Mouse (Mus musculus) E14TG2a.4 (cell line): ENCODE measurements around the gene Hipk3.

Experiments
- H3K27me3 ChIP-seq: 2 replicates; pipeline ENCODE4 v1.6.1; 2014; ENCODE audit warnings: low read length, control low read depth; ENCODE audit not compliant: insufficient read depth
- H3K36me3 ChIP-seq: 2 replicates; pipeline ENCODE4 v1.6.1; 2014; ENCODE audit warnings: low read length, control low read depth; ENCODE audit not compliant: insufficient read depth
- H3K4me1 ChIP-seq: replicated peaks from 2 replicates; pipeline ENCODE4 v1.6.1; 2014; ENCODE audit warnings: low read depth, low read length, control low read depth
- H3K4me3 ChIP-seq: replicated peaks from 2 replicates; pipeline ENCODE4 v1.5.1; 2014; ENCODE audit warnings: mild to moderate bottlenecking, low read length
- H3K9me3 ChIP-seq: 2 replicates; pipeline ENCODE4 v1.6.1; 2014; ENCODE audit warnings: low read length, control low read depth
- CTCF ChIP-seq: conservative IDR thresholded peaks from 2 replicates; pipeline ENCODE4 v1.5.1; 2014; ENCODE audit warnings: low read length
- NANOG ChIP-seq: IDR thresholded peaks from 2 replicates; pipeline ENCODE4 v1.6.1; 2014; ENCODE audit warnings: borderline replicate concordance, low read length, mixed read lengths
- POU5F1 ChIP-seq: IDR thresholded peaks from 2 replicates; pipeline ENCODE4 v1.6.1; 2014; ENCODE audit warnings: low read length, borderline replicate concordance

The Hipk3 gene

DNA sequence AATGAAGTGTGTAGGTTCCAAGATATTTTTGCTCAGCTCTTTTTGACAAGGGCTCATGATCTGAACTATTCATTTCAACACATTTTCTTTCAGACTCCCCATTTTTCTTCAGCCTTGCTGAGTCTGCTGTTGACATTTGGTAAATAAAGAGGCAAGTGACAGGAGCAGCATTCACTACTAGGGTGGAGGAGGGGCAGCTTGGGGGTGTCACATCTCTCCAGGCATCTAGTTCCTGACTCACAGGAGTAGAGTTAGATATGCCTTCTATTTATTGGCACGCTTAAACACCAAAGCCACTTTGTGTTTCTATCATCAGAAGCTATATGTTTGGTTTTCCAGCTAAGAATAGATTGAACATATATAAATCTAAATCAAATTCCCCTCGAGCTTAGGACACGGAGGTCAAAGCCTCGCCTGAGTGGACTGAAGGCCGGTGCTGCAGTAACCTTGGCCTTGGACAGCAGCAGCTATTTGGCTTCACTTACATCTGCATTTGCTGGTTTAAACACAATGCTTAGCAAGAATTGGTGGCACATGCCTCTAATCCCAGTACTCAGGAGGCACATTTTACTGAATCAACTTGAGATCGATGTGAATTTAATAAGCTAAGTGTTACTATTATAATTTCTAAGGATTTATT, 95.5 kb downstream of the Hipk3 start:
- Histone ChIP-seq H3K27me3 (no peaks in the 10 kb centered on the region), H3K4me1 (peaks cover 14% of the 10 kb centered on the region), H3K4me3 (no peak overlapping the region), H3K9me3 (peaks cover 2% of the 10 kb centered on the region; the same call in 1 of the 2 replicates), H3K36me3 (no peaks in the 10 kb centered on the region)
- TF ChIP-seq POU5F1, result no peak

DNA sequence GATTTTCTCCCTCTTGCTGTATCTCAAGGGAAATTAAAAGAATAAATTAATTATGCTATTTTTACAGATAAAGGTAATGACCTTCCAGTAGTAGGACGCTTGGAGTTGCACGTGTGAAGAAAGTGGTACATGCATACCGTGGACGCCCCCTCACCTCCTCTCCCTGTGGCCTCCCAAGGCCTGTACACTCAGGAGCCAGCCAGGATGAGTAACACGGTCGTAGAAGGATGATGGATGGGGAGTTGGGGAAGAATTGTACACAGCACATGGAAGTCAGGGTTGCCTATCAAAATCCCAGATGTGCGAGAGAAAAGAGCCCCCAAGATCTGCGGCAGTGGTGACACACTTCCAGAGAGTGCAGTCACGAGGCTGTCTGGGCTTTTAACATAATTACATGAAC, 98.3 kb downstream of the Hipk3 start:
- Histone ChIP-seq H3K36me3 (no peaks in the 10 kb centered on the region), H3K4me1 (peaks cover 15% of the 10 kb centered on the region), H3K9me3 (peaks cover 2% of the 10 kb centered on the region; the same call in 1 of the 2 replicates), H3K4me3 (no peak overlapping the region), H3K27me3 (no peaks in the 10 kb centered on the region)
- TF ChIP-seq POU5F1 (no peak), NANOG (no peak), CTCF (no peak)

DNA sequence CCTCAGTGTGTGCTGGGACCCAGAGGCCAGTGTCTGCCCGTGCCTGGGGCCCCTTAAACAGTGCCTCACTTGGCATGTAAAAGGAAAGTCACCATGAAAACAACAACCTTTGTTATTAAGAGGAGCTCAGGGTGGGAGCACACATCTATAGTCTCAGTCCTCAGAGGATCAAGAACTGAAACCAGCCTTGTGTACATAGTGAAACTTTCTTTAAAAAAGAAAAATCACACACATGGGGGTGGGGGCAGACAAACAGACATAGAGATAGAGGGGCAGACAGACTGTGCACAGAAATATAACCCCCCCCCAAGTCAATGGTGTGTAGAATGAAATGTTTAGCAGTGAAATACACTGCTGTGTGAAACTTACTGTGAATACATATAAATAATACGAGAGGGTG, 99.5 kb downstream of the Hipk3 start:
- no peaks in the 10 kb centered on the region for H3K36me3 ChIP-seq
- peaks cover under 1% of the 10 kb centered on the region; the same call in 1 of the 2 replicates for H3K9me3 ChIP-seq
- H3K4me3 ChIP-seq, result no peak overlapping the region
- peaks cover 15% of the 10 kb centered on the region for H3K4me1 ChIP-seq
- TF ChIP-seq POU5F1 (no peak), CTCF (no peak), NANOG (no peak)
- H3K27me3 ChIP-seq, result no peaks in the 10 kb centered on the region

DNA sequence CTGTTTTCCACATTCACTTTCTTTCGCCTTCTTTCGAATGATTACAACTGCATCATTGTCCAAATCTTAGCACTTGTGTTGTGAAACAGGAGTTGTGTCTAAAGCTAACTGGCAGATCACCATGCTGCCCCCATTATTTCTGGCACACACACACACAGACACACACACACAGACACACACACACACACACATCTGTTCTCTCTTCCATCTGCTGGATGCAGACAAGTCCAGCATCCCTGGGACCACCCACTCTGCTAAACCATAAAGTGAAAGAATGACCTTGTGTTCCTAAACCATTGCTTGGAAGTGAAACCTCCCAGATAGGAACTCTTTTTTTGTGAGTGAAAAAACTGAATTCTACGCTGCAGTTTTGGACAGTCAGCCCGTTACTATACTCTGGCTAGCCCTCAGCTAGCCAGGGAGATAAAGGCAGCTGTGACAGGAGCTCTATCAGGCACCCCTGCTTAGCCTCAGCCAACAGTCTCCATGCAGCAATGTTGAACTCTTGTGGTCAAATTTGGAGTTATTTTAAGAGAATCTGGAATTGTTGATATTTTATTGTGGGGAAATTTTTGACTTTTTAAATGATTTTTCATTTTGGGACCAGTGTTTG, 101.4 kb downstream of the Hipk3 start:
- no peak overlapping the region for H3K4me3 ChIP-seq
- H3K9me3 ChIP-seq, result no peaks in the 10 kb centered on the region
- no peak for TF ChIP-seq POU5F1
- H3K4me1 ChIP-seq, result peaks cover 23% of the 10 kb centered on the region
- no peaks in the 10 kb centered on the region for H3K36me3 ChIP-seq
- H3K27me3 ChIP-seq, result no peaks in the 10 kb centered on the region

DNA sequence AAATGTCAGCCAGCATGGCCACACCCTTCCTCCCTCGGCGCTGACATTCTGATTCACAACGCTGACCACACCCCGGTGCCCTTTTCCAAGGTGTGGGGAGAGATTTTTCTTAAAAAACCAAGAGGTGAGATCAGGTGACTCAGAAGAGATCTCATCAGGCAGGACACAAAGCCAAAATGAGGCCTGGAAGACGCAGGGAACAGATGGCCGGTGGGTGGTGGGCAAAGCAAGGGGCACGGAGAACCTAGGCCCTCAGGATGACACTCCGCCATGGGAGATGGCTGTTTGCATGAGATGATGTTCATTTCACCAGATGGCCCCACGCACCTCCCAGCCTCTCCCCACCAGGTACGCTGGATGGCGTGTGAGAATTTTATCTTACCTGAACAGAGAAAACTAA, 105.0 kb downstream of the Hipk3 start:
- H3K9me3 ChIP-seq, result no peaks in the 10 kb centered on the region
- TF ChIP-seq CTCF, result no peak
- no peak for TF ChIP-seq POU5F1
- TF ChIP-seq NANOG, result no peak
- no peak overlapping the region for H3K4me3 ChIP-seq
- no peaks in the 10 kb centered on the region for H3K36me3 ChIP-seq
- peaks cover 14% of the 10 kb centered on the region for H3K4me1 ChIP-seq
- H3K27me3 ChIP-seq, result no peaks in the 10 kb centered on the region

DNA sequence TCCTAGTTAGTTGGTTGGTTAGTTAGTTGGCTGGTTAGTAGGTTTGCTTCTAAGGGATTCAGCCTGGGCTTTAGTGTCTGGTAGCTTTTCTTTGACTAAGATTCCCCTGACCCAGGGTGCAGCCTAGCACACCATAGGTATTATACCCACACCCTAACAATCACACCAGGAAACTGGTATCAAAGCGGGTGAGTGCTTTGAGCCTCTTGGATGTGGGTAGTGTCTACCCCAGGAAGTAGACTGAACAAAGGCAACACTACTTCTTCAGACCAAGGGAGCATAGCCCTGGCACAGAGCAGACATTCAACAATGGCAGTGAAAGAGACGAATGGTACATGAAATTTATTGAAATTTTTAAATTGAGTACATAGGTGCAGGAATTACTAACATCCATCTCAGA, 108.3 kb downstream of the Hipk3 start:
- Histone ChIP-seq H3K36me3 (no peaks in the 10 kb centered on the region), H3K9me3 (no peaks in the 10 kb centered on the region), H3K4me1 (peaks cover 8% of the 10 kb centered on the region), H3K4me3 (no peak overlapping the region), H3K27me3 (peaks cover 3% of the 10 kb centered on the region; the same call in 1 of the 2 replicates)
- TF ChIP-seq NANOG, result no peak
- TF ChIP-seq CTCF, result no peak
- no peak for TF ChIP-seq POU5F1

DNA sequence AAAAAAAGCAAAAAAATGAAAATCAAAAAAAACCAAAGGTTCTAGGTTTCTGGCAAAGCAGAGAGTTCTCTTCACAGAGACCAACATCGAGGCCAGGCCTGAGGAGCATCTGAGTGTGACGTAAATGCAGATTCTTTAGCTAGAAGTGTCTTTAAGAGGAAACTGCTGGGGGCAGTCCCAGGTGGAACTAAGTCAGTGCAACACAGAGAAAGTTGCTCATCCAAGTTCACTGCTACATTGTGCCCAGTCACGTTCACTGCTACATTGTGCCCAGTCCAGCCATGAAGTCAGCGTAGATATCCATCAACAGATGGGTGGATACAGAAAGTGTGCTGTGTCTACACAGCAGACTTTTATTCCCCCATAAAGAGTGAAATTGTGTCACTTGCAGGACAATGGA, 110.7 kb downstream of the Hipk3 start:
- Histone ChIP-seq H3K9me3 (no peaks in the 10 kb centered on the region), H3K36me3 (no peaks in the 10 kb centered on the region), H3K4me1 (peaks cover 7% of the 10 kb centered on the region), H3K4me3 (no peak overlapping the region), H3K27me3 (peaks cover 3% of the 10 kb centered on the region; the same call in 1 of the 2 replicates)
- TF ChIP-seq CTCF (no peak), NANOG (no peak), POU5F1 (no peak)

DNA sequence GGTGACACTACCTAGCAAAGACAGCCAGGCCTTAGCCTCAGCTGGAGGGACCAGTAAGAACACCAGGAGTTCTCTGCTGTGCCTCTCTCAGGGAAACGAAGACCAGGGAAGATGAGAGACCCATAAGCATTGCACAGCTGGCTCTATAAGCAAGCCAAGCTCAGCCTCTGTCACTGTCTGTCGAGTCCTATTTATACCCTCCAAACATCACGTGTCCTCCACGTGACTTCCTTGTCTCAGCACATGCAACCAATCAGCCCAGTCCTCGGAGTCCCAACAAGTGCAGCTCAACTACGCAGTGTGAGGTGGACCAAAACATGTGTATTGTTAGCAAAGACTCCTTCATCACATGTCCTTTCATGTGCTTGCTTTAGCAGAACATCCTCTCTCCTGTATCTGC, 111.4 kb downstream of the Hipk3 start:
- Histone ChIP-seq H3K9me3 (no peaks in the 10 kb centered on the region), H3K4me3 (no peak overlapping the region), H3K36me3 (no peaks in the 10 kb centered on the region), H3K27me3 (peaks cover 3% of the 10 kb centered on the region; the same call in 1 of the 2 replicates), H3K4me1 (peaks cover 7% of the 10 kb centered on the region)
- TF ChIP-seq NANOG (no peak), CTCF (no peak), POU5F1 (no peak)

DNA sequence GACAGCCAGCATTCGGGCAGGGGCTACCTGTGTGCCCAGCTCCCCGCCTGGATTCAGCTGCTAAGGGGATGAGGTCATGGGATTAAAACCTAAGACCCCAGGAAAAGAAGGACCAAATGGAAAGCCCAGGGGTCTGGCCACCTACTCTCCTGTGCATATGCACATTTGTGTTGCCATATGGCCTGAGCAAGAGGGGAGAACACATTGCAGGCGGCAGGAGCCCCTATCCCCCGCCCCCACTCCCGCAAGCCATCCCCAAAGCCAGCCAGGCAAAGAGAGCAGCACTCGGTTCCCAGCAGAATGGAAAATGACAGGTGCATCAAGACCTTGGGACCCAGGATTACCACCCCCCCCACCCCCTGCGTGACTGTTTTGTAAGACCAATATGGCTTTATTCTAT, 114.9 kb downstream of the Hipk3 start:
- Histone ChIP-seq H3K4me1 (peaks cover 16% of the 10 kb centered on the region), H3K27me3 (peaks cover 3% of the 10 kb centered on the region; the same call in 1 of the 2 replicates), H3K4me3 (no peak overlapping the region; the same call in 1 of the 2 replicates), H3K9me3 (no peaks in the 10 kb centered on the region), H3K36me3 (no peaks in the 10 kb centered on the region)
- no peak for TF ChIP-seq CTCF
- TF ChIP-seq NANOG, result no peak
- no peak for TF ChIP-seq POU5F1
